Mouse (Mus musculus): ENCODE results near the gene Itga11.

Gene Itga11

GRCm38 (mm10) chr9:62677641-62678549, at the start of gene Itga11:
Gene Itga11 (plus strand): TSS chr9:62677826.
- peak in 1 of 2 experiments; percentile 31 for DNase-seq (ENCODE audit: low spot score in 2 of 2)

DNA sequence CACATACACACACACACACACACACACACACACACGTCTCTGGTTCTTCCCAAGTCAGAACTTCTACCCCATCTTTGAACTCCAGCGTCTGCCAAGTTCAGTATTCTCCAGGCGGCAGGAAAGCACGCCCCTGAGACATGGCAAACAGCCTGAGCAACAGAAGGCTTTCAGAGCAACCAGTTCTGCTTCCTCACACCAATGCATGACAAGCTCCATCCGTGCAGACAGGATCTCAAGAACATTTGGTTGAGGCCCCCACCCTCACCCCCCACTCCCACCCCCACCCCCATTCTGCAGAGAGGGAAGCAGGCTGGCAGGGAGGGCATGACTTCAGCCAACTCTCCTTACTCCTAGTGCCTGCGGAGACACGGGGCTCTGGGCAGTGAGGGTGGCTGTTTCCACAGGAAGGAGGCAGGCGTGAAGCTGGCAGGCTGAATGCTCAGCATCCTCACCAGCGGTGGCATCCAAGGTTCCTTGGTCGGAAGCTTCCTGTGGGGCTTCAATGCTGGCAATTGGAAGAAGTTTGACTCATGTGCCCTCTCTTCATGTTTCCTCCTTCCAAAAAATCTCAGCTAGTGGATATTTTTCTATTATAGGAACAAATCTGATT, 46.9 kb upstream of the Itga11 start:
- DNase-seq (ENCODE audit: low spot score in 2 of 2): peak; percentile 52 to 76

DNA sequence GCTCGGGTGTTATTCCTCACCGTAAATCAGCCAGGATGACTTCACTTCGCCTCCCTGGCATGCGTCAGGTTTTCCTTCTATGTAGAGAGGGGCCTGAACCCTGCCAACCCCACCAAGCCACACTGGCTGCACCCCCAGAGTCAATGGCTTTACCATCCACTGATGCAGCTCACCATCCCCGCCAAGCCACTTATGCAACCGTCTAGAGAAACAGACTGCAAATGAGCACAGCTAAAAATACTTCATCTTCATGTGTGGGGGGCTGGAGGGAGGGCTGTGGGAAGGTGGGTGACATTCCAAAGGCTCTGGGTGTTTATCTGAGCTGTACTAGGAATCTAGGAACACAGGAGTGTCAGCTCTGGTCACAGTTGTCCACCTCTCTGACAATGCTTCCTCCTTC, 45.2 kb upstream of the Itga11 start:
- peak; percentile 58 to 69 for DNase-seq (ENCODE audit: low spot score in 2 of 2)

DNA sequence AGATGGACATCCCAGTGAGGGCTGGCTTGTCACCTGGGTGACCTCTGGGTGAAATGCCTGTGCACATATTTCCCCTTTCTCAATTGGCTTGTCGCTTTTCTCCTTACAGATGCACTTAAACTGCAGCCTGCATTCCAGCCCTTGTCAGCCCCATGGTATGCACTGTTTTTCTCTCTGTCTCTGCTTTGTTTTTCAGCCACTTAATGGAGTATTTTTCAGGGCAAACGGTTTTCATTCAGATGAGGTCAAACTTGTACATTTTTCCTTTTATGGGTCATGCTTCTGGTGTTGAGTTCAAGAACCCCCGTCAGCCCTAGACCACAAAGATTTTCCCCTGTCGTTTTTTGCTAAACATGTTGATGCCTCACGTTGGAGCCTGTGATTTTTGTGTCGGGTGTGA, 39.6 kb upstream of the Itga11 start:
- no peak for DNase-seq (ENCODE audit: low spot score in 2 of 2)

GRCm38 (mm10) chr9:62639686-62640085, 37.9 kb upstream of the Itga11 start:
- no peak for DNase-seq (ENCODE audit: low spot score in 2 of 2)

- no peak for DNase-seq (ENCODE audit: low spot score in 2 of 2)
Measured at GRCm38 (mm10) chr9:62640188-62640587, 37.4 kb upstream of the Itga11 start.

GRCm38 (mm10) chr9:62645716-62646400, 31.8 kb upstream of the Itga11 start:
- peak; percentile 51 to 66 for DNase-seq (ENCODE audit: low spot score in 2 of 2)

DNA sequence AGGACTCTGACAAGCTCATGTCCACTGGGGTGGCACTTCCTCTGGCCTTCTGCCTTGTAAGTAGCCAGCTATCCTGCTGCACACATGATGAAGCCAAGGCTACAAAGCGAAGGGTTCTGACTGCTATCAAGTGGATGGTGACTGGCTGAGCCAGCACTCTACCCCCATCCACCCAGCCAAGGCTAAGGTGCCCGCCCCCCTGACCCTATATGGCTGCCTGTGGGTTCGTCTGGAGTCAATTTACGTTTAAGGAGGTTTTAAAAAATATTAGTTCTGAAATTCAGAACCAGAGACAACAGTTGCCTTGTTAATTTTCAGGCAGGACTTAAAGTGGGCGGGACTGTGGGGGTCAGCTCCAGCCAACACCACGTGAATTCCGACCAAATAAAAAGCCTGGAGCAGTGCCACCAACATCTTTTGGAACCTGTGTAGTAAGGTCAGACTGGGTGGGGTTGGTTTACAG, 30.9 kb upstream of the Itga11 start:
- DNase-seq (ENCODE audit: low spot score in 2 of 2): no peak

- no peak for DNase-seq (ENCODE audit: low spot score in 2 of 2)
Measured at GRCm38 (mm10) chr9:62649444-62649843, 28.2 kb upstream of the Itga11 start.

GRCm38 (mm10) chr9:62650764-62651163, 26.9 kb upstream of the Itga11 start:
- DNase-seq (ENCODE audit: low spot score in 2 of 2): no peak

DNA sequence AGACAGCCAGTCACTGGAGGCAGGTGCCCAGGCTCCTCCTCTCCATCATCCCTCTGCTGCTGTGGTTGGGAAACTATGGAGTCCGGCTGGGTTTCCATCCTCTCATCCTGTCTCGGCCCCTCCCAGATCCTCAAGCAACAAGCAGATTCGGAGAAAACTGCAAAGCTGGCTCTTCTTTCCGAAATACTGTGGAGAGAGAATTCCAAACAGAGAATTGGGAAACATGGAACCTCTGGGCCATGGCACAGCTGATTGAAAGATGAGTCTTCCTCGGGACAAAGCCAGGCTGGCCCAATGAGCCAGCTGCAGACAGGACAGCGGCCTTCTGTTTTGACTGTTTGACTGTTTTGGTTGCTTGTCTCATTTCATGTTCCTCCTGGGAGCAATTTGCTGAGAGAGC, 23.3 kb upstream of the Itga11 start:
- DNase-seq (ENCODE audit: low spot score in 2 of 2): no peak

GRCm38 (mm10) chr9:62658016-62658415, 19.6 kb upstream of the Itga11 start:
- no peak for DNase-seq (ENCODE audit: low spot score in 2 of 2)

GRCm38 (mm10) chr9:62659026-62659425, 18.6 kb upstream of the Itga11 start:
- DNase-seq (ENCODE audit: low spot score in 2 of 2): no peak

DNA sequence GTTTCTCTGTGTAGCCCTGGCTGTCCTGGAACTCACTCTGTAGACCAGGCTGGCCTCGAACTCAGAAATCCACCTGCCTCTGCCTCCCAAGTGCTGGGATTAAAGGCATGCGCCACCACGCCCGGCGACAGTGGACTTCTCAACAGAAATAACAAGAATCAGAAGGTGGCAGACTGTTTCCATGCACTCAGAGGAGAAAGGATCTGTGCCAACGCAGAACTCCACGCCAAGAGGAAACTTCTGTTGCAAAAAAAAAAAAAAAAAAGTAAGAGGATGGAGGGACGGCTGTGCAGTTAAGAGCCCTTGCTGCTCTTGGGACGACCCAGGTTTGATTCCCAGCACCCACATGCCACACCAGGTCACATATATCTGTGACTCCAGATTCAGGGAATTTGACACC, 16.7 kb upstream of the Itga11 start:
- DNase-seq (ENCODE audit: low spot score in 2 of 2): peak; percentile 39 to 57

GRCm38 (mm10) chr9:62663443-62663842, 14.2 kb upstream of the Itga11 start:
- no peak for DNase-seq (ENCODE audit: low spot score in 2 of 2)

GRCm38 (mm10) chr9:62664115-62664725, 13.4 kb upstream of the Itga11 start:
- DNase-seq (ENCODE audit: low spot score in 2 of 2): no peak

GRCm38 (mm10) chr9:62665892-62666291, 11.7 kb upstream of the Itga11 start:
- no peak for DNase-seq (ENCODE audit: low spot score in 2 of 2)

DNA sequence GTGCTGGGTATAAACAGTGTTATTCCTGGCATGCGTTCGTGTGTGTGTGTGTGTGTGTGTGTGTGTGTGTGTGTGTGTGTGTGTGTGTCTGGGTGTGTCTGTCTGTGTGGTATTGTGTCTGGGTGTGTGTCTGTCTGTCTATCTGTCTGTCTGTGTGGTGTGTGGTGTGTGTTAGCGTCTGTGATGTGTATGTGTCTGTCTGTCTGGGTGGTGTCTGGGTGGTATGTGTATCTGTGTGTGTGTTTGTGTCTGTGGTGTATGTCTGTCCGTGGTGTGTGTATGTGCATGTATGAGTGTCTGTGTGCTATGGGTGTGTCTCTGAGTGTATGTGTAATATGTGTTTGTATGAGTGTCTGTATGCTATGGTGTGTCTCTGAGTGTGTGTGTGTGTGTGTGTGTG, 9.1 kb upstream of the Itga11 start:
- no peak for DNase-seq (ENCODE audit: low spot score in 2 of 2)

GRCm38 (mm10) chr9:62673241-62673640, 4.4 kb upstream of the Itga11 start:
- no peak for DNase-seq (ENCODE audit: low spot score in 2 of 2)

DNA sequence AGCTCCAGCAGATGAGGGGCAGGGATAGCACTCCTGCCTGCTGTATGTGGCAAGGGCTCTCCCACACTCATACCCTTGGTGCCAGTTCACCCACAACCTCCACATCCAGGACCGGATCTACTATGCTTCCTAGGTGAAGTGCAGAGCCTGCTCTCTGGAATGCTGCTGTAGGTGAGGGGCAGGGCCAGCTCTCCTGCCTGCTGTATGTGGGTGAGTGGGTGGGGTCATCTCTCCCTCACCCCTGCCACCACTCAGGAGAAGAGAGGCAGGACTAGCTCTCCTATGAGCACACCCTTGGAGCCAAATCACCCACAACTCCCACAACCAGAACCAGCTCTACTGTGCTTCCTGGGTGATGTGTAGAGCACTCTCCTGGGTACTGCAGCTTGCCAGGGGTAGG, 2.5 kb upstream of the Itga11 start:
- DNase-seq (ENCODE audit: low spot score in 2 of 2): no peak

DNA sequence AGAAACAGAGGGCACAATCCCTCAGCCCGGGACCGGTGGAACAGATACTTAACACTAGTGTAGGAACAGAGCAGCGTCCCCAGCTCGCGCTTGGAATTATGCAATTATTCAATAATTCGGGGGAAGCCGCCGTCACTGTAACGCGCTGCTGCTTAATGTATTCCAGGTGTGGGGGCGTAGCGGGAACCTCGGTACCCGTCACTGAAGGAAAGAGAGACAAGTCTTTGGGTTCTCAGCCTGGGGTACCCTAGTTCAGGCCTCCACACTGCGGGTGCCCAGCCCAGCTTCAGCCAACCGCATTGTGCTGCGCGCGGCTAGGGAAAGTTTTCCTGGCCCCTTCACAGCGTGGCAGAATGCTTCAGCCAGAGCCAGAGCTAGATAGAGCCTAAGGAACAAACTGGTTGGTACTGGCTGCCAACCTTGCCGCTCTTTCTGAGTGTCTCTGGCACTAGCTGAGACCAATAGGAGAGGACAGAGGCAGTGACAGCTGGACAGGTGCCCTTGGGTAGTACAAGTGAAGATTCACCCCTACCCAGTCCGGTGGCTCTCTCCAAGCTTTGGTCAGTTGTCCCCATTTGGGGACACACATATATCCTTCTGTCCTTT, 1.0 kb downstream of the Itga11 start:
- DNase-seq (ENCODE audit: low spot score in 2 of 2): peak; percentile 41 to 43

- DNase-seq (ENCODE audit: low spot score in 2 of 2): no peak
Measured at GRCm38 (mm10) chr9:62679398-62679797, 1.8 kb downstream of the Itga11 start.

Measured in right cerebral cortex, postnatal 10 days (tissue).